Mouse (Mus musculus) embryonic facial prominence, embryonic 13.5 days (tissue): ENCODE data around the gene Zfp874a. TPM values are rescaled to one million over a fixed set of nuclear protein-coding genes. Genes with fewer than 3 reads are reported as not detected.
A peak's percentile ranks its signal among the peaks of the same experiment; 100 is the strongest.
"Not testable (repeated sequence)": the region's sequence is repeated elsewhere in the genome, so short reads cannot be mapped to it uniquely, and the experiment has no call there.

Experiments
- ATAC-seq: fragments of 200-750 bp; cut with Nextera tagmentation; 2 replicates; pipeline ENCODE4 v1.8.0; 2017; ENCODE audit warnings: low read depth; ENCODE audit not compliant: insufficient number of reproducible peaks, insufficient read depth, low FRiP score, low TSS enrichment
- H3K27ac ChIP-seq: fragments of 300-500 bp; sonication (generic); 2 replicates; pipeline ENCODE4 v1.5.1; 2015; ENCODE audit warnings: moderate library complexity, mild to moderate bottlenecking, inconsistent platforms
- H3K27me3 ChIP-seq: fragments of 300-500 bp; sonication (generic); 2 replicates; pipeline ENCODE4 v1.6.1; 2015; ENCODE audit warnings: mild to moderate bottlenecking, inconsistent platforms
- H3K36me3 ChIP-seq: fragments of 300-500 bp; sonication (generic); 2 replicates; pipeline ENCODE4 v1.6.1; 2015; ENCODE audit warnings: mild to moderate bottlenecking, inconsistent platforms
- H3K4me1 ChIP-seq: fragments of 300-500 bp; sonication (generic); 2 replicates; pipeline ENCODE4 v1.6.1; 2015; ENCODE audit warnings: inconsistent platforms
- H3K4me2 ChIP-seq: fragments of 300-500 bp; sonication (generic); 2 replicates; pipeline ENCODE4 v1.6.1; 2015; ENCODE audit warnings: moderate library complexity, mild to moderate bottlenecking, inconsistent platforms
- H3K4me3 ChIP-seq: fragments of 300-500 bp; sonication (generic); 2 replicates; pipeline ENCODE4 v1.5.1; 2015; ENCODE audit warnings: mild to moderate bottlenecking, inconsistent platforms
- H3K9ac ChIP-seq: fragments of 300-500 bp; sonication (generic); 2 replicates; pipeline ENCODE4 v1.6.1; 2015; ENCODE audit warnings: mild to moderate bottlenecking, inconsistent platforms
- H3K9me3 ChIP-seq: fragments of 300-500 bp; sonication (generic); 2 replicates; pipeline ENCODE4 v1.6.1; 2016; ENCODE audit warnings: inconsistent platforms
- WGBS: fragments of 180-500 bp; shearing (Covaris S2); methylation state at CpG from one replicate; pipeline ENCODE4 v1.1.7; 2015; ENCODE audit warnings: mixed read lengths; 5-methylcytosine and 5-hydroxymethylcytosine counted together
- polyA plus RNA-seq: library from polyadenylated mRNA; unstranded; fragments of >200 nt; fragmentation: Nextera tagmentation; extraction: Ambion mirVana; gene quantifications from 2 replicates; pipeline ENCODE4 v1.2.1, GENCODE M21; 2015

Gene Zfp874a
- polyA plus RNA-seq, 1 experiment from 2014 or later: 10.4 TPM

DNA sequence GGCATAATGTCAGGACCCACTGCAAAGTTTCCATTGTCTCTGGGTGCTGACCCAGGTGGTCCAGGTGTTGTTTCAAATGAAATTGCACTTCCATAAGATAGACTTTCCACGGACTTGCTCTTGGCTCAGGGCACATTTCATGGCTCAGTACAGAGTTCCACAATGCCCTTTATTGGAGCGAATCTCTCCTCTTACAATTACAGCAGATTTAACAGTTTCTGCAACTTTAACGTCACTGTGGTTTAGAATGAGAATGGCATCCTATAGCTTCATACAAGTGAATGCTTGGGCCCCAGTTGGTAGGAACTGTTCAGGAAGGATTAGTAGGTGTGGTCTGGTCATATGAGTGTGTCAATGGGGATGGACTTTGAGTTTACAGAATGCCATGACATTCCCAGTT lies 14.3 kb downstream of the Zfp874a start:
- H3K4me2 ChIP-seq, H3K4me1 ChIP-seq, H3K27ac ChIP-seq, ATAC-seq, H3K9me3 ChIP-seq, H3K4me3 ChIP-seq, H3K27me3 ChIP-seq, H3K9ac ChIP-seq: not testable (repeated sequence)
- WGBS: 88% methylated on average over 1 of the region's 3 CpGs
- peaks cover 26% of the 10 kb centered on the region for H3K36me3 ChIP-seq

DNA sequence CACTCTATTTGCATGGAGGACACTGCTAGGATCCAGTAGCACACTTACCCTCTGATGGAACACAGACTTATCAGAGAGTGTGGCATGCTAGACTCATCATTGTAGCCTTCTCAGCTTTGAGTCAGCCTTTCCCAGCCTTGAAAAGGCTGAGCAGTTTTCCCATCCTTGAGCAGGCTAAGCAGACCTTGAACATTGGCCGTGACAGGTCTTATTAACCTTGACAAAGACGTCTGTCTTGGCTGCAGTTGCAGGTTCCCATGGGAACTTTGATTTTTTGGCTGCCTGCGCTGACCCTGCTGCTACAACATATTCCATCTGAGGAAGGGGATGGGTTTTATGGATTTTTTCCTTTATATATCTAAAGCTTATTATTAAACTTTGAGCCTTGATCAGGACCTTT lies 23.3 kb downstream of the Zfp874a start:
- H3K4me3 ChIP-seq: no peak overlapping the region
- H3K4me2 ChIP-seq: no peak overlapping the region
- ATAC-seq: no peak
- no peaks in the 10 kb centered on the region for H3K4me1 ChIP-seq
- WGBS: 68% methylated on average over 3 of the region's 3 CpGs
- no peak overlapping the region for H3K9ac ChIP-seq
- no peaks in the 10 kb centered on the region for H3K36me3 ChIP-seq
- no peaks in the 10 kb centered on the region for H3K9me3 ChIP-seq
- no peak overlapping the region for H3K27ac ChIP-seq
- no peaks in the 10 kb centered on the region for H3K27me3 ChIP-seq

DNA sequence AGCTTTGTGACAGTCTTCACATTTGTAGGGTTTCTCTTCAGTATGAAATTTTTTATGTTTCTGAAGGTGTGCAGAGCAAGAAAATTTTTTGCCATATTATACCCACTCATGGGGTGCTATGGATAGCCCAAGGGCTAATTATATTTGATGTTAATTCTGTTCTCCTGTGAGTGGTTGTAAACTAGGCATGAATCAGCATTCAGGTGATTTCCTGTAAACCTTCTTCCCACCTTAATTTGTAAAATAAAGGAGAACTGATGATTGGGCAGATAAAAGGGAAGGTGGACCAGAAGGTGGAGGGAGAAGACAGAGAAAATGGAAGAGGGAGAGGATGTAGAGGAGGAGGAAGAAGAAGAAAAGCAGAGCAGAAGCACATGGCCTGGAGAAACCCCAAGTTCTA lies 25.7 kb downstream of the Zfp874a start:
- not testable (repeated sequence) for H3K27me3 ChIP-seq, H3K4me3 ChIP-seq, H3K36me3 ChIP-seq, H3K9me3 ChIP-seq, H3K9ac ChIP-seq, H3K4me1 ChIP-seq, H3K27ac ChIP-seq, ATAC-seq, H3K4me2 ChIP-seq

DNA sequence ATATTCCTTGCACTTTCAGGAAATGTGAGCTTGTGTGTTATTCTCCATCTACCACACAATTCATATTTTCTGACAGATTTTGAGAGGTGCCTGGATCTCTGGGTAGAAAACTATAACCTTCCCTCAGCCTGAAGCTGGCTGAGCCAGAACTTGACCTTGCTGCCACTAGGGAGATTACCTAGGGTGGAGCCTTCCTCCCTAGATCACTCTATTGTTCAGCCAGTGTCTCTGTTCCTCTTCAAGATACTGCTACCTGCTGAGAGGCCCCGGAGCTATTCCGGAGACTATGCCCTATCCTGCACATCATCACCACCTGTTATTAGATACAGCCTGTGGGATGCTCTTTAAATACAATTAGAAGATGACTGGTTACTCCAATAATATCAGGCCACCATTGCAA lies 28.9 kb downstream of the Zfp874a start:
- H3K27me3 ChIP-seq, H3K9me3 ChIP-seq, H3K4me1 ChIP-seq, H3K27ac ChIP-seq, ATAC-seq, H3K4me2 ChIP-seq, H3K9ac ChIP-seq, H3K4me3 ChIP-seq, H3K36me3 ChIP-seq: not testable (repeated sequence)
- 89% methylated on average over 2 of the region's 2 CpGs for WGBS

DNA sequence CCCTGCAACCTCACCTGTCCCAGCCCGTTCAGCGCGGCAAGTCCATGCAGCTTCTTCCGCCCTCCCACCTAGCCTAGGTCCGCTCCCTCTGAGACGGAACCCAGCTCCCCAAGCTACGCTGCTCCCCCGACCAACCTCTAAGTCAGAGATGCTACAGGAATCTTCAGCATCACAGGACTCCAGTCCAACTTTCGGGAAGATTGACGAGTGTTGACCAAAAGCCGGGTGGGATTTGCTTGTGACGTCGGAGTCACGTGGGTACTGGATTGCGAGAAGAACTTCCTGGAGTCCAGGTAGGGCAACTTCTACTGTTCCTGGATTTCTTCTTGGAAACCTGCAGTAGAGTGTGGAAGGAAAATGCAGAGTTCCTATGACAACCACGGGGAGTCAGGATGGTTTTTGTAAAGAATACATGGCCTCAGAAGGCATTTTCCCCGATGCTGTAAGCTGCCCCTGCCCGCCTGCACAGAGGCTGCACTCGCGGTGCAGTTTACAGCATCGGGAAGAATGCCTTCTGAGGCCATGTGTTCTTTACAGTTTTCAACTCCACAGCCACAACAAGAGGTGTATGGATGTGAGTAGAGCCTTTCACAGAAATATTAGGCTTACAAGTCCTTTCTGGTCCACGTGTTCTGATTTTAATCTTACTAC lies 30.1 kb downstream of the Zfp874a start, which contains the start of gene Zfp459:
Zfp459 (minus strand) TSS at position 212 of the 651 bp plus-strand sequence.
- peak within 1 kb of the TSS; percentile 86 for H3K4me2 ChIP-seq

DNA sequence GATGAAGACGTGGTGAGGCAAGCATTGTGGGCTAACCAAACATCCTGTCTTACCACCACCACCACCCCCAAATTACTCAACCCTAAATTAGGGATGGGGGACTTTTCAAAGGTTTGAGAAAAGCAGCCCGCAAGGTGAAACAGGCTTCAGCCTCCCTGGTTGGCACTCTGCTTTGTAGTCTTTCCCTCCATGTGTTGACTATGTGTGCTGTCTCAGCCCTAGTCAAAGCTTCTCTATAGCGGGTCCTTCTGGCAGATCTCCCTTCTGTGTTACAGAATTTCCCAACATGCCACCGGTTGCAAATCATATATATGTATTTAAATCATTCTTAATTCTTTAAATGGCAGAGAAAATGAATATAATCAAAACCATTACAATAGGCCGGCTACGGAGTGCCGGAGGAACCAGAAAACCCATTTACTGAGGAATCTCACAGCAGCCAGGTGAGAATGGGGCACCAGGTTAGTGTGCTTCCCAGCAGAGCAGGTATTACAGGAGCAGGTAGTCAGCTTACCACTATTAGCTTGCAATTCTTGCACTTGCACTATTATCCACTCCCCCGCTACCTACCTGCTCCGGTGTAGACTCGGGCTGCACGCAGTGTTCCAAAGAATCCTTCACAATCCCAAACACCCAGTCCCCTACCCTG lies 30.7 kb downstream of the Zfp874a start:
- ATAC-seq: no peak
- Histone ChIP-seq H3K4me1 (peaks cover 9% of the 10 kb centered on the region), H3K4me2 (peak overlapping the region; percentile 86), H3K27ac (no peak overlapping the region), H3K4me3 (peak overlapping the region; percentile 63), H3K9ac (peak overlapping the region; percentile 72), H3K27me3 (no peaks in the 10 kb centered on the region), H3K36me3 (no peaks in the 10 kb centered on the region), H3K9me3 (no peaks in the 10 kb centered on the region)
- WGBS: 29% methylated on average over 11 of the region's 11 CpGs

More for the DNA sequence above, 30.1 kb downstream of the Zfp874a start, which contains the start of gene Zfp459:
- Histone ChIP-seq H3K4me1 (peaks cover 9% of the 10 kb centered on the region), H3K4me3 (peak within 1 kb of the TSS; percentile 63), H3K9me3 (no peaks in the 10 kb centered on the region), H3K36me3 (no peaks in the 10 kb centered on the region), H3K27ac (no peak within 1 kb of the TSS; the same call in 1 of the 2 replicates), H3K27me3 (no peaks in the 10 kb centered on the region), H3K9ac (peak within 1 kb of the TSS; percentile 72)
- WGBS: 2% methylated on average over 22 of the region's 22 CpGs
- peak; percentile 74; the same call in 1 of the 2 replicates for ATAC-seq

DNA sequence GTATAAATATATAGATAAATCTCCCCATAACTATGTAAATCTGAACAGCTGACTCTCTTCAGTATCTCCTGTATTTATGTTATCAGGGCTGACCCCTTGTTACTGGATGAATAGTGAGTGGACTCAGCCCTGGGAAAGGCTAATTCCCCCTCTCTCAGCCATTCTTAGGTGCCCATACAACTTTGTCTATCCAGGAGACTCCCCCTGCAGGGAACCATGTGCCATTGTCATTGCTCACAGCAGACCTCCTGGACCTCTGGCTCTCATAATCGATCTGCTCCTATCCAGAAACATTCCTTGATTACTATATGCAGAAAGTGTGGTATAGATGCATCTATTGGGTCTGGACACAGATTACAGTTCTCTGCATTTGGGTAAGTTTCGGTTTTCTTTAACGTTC lies 34.6 kb downstream of the Zfp874a start:
- Histone ChIP-seq H3K4me1 (peaks cover 5% of the 10 kb centered on the region), H3K4me2 (no peak overlapping the region), H3K4me3 (no peak overlapping the region), H3K27me3 (no peaks in the 10 kb centered on the region), H3K9me3 (no peaks in the 10 kb centered on the region), H3K36me3 (no peaks in the 10 kb centered on the region), H3K9ac (no peak overlapping the region), H3K27ac (no peak overlapping the region)
- no peak for ATAC-seq
- 83% methylated on average over 3 of the region's 3 CpGs for WGBS

DNA sequence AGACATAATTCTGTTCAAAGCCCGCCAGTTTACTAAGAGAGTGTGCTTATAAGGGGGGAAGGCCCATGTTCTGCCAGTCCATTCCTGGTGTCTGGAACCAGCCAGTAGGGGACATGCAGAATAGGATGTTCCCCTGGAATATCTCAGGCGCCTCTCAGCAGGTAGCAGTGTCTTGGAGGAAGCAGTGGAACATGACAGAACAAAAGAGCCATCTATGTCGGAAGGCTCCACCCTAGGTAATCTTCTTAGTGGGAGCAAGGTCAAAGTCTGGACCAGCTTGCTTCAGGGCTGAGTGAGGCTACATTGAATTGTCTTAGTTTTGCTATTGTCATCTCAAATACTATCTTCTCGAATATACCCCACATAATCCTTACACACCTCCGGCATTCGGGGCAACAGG lies 35.7 kb downstream of the Zfp874a start:
- Histone ChIP-seq H3K36me3 (no peaks in the 10 kb centered on the region), H3K27me3 (no peaks in the 10 kb centered on the region), H3K9ac (no peak overlapping the region), H3K9me3 (no peaks in the 10 kb centered on the region), H3K4me1 (peaks cover 3% of the 10 kb centered on the region), H3K4me2 (no peak overlapping the region), H3K4me3 (no peak overlapping the region), H3K27ac (no peak overlapping the region)
- no peak for ATAC-seq
- WGBS: 89% methylated on average over 6 of the region's 6 CpGs

DNA sequence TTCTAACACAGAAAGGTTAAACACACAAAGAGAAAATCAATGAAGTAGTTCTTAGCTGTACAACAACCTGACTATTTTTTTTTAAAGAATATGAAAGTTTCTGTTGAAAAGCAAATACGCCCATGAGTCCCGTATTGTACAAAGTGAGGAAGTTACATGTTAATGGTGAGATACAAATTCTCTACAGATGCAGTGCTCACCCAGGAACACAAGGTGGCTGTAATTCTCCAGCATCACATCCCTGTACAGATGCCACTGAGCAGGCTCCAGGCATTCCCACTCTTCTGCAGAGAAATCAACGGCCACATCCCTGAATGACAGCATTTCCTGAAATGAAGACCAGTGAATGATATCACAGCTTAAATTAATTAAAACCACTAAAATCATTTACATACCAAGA lies 37.8 kb downstream of the Zfp874a start:
- H3K27ac ChIP-seq, H3K4me3 ChIP-seq, H3K4me2 ChIP-seq, H3K4me1 ChIP-seq, ATAC-seq, H3K27me3 ChIP-seq, H3K9me3 ChIP-seq, H3K9ac ChIP-seq, H3K36me3 ChIP-seq: not testable (repeated sequence)
- WGBS: 70% methylated on average over 3 of the region's 3 CpGs

DNA sequence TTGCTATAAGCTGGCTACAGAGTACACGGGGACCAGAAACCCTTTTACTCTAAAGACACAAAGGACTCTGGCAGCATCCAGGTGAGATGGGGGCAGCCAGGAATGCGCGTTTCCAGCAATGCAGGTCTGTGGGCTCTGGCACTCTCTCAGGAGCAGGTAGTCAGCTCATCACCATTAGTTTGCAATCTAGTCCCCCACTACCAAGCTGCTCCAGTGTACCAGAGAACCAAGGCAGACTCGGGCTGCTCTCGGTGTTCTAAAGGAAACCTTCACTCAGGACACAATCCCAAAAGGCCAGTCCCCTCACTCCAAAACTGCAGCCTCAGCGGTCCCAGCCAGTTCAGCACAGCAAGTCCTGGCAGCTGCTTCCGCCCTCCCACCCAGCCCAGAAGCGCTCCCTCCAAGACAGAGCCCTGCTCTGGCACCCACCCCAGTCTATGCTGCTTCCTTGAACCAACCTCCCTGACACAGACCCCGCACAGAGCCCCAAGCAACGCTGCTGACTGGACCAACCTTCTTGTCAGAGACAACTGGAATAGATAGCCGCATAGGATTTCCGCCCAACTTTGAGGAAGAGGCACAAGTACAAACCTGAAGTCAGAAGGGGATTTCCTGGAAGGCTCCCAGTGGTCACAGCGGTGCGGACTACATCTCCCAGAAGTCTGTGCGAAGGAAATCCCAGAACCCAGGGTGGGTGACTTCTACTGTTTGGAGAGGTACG lies 52.1 kb downstream of the Zfp874a start, which contains the start of gene Zfp429:
Zfp429 (minus strand) TSS at position 637 of the 721 bp plus-strand sequence.
- not testable (repeated sequence) for H3K4me1 ChIP-seq, H3K27me3 ChIP-seq, H3K9me3 ChIP-seq, H3K36me3 ChIP-seq, H3K27ac ChIP-seq
- Histone ChIP-seq H3K4me2 (peak within 1 kb of the TSS; percentile 58), H3K9ac (peak within 1 kb of the TSS; percentile 72), H3K4me3 (peak within 1 kb of the TSS; percentile 66)
- 3% methylated on average over 14 of the region's 16 CpGs for WGBS
- peak; percentile 88 for ATAC-seq

DNA sequence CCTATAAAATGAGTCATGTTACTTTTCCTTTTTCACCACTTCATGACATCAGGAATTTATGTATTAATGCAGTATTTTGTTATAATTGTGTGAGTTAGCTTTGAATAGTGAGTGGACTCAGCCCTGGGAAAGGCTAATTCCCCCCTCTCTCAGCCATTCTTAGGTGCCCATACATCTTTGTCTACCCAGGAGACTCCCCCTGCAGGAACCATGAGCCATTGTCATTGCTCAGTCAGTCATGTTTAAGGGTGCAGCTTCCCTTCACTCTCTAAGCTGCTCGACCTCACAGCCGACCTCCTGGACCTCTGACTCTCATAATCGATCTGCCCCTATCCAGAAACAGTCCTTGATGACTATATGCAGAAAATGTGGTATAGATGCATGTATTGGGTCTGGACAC lies 75.2 kb downstream of the Zfp874a start:
- not testable (repeated sequence) for H3K27me3 ChIP-seq, H3K36me3 ChIP-seq, H3K9me3 ChIP-seq, H3K27ac ChIP-seq, H3K4me1 ChIP-seq, H3K9ac ChIP-seq, ATAC-seq, H3K4me3 ChIP-seq, H3K4me2 ChIP-seq
- 80% methylated on average over 3 of the region's 3 CpGs for WGBS
